Mouse (Mus musculus) cortical plate, adult 2 months (tissue): ENCODE measurements around the gene Tnfrsf1a.

Experiments
- CTCF ChIP-seq: fragments of 200-500 bp; IDR thresholded peaks from 2 replicates; pipeline ENCODE4 v1.5.1; 2011; ENCODE audit warnings: mild to moderate bottlenecking, control low read depth, low read length; ENCODE audit not compliant: insufficient read depth; ENCODE audit errors: extremely low read depth
- POLR2A ChIP-seq: fragments of 200-500 bp; IDR thresholded peaks from 2 replicates; pipeline ENCODE4 v1.6.1; 2011; ENCODE audit warnings: mild to moderate bottlenecking, low read length, control low read depth; ENCODE audit not compliant: insufficient read depth; ENCODE audit errors: extremely low read depth

- TF ChIP-seq POLR2A = no peak
- TF ChIP-seq CTCF = no peak
Observed at GRCm38 (mm10) chr6:125307091-125307490, 42.1 kb upstream of the Tnfrsf1a start.
